Mouse (Mus musculus) embryonic facial prominence, embryonic 11.5 days (tissue): ENCODE results near the gene Fam43a. TPM values are rescaled to one million over a fixed set of nuclear protein-coding genes. Genes with fewer than 3 reads are reported as not detected.

ENCODE experiments used
- ATAC-seq: fragments of 200-750 bp; cut with Nextera tagmentation; replicated peaks from 2 replicates; pipeline ENCODE4 v1.8.0; 2017; ENCODE audit warnings: low read depth; ENCODE audit not compliant: insufficient number of reproducible peaks, low FRiP score, low TSS enrichment
- DNase-seq: peaks from one replicate; pipeline ENCODE4 v3.0.0-alpha.2; 2015; ENCODE audit warnings: low spot score
- H3K27ac ChIP-seq: fragments of 300-500 bp; sonication (generic); replicated peaks from 2 replicates; pipeline ENCODE4 v1.5.1; 2014; ENCODE audit warnings: mild to moderate bottlenecking, low read depth, low read length, control low read depth
- H3K27me3 ChIP-seq: fragments of 300-500 bp; sonication (generic); 2 replicates; pipeline ENCODE4 v1.6.1; 2014; ENCODE audit warnings: mild to moderate bottlenecking, low read length, moderate library complexity, mixed read lengths; ENCODE audit not compliant: control insufficient read depth, insufficient read depth
- H3K36me3 ChIP-seq: fragments of 300-500 bp; sonication (generic); replicated peaks from 2 replicates; pipeline ENCODE4 v1.6.1; 2014; ENCODE audit warnings: low read depth, mild to moderate bottlenecking, low read length, moderate library complexity, mixed read lengths; ENCODE audit not compliant: control insufficient read depth, insufficient read depth
- H3K4me1 ChIP-seq: fragments of 300-500 bp; sonication (generic); 2 replicates; pipeline ENCODE4 v1.6.1; 2014; ENCODE audit warnings: low read length, mixed read lengths; ENCODE audit not compliant: control insufficient read depth, insufficient read depth
- H3K4me2 ChIP-seq: fragments of 300-500 bp; sonication (generic); 2 replicates; pipeline ENCODE4 v1.6.1; 2014; ENCODE audit warnings: low read depth, mild to moderate bottlenecking, control low read depth, low read length, moderate library complexity
- H3K4me3 ChIP-seq: fragments of 300-500 bp; sonication (generic); 2 replicates; pipeline ENCODE4 v1.5.1; 2014; ENCODE audit warnings: low read depth, low read length, control low read depth
- H3K9ac ChIP-seq: fragments of 300-500 bp; sonication (generic); replicated peaks from 2 replicates; pipeline ENCODE4 v1.6.1; 2014; ENCODE audit warnings: mild to moderate bottlenecking, control low read depth, low read length
- H3K9me3 ChIP-seq: fragments of 300-500 bp; sonication (generic); replicated peaks from 2 replicates; pipeline ENCODE4 v1.6.1; 2016; ENCODE audit warnings: mild to moderate bottlenecking, low read length, inconsistent platforms, mixed read lengths; ENCODE audit not compliant: control insufficient read depth
- WGBS: fragments of 180-500 bp; shearing (Covaris S2); extraction: QIAGEN DNeasy Blood & Tissue Kit; methylation state at CpG from one replicate; pipeline ENCODE4 v1.1.7; 2014; 5-methylcytosine and 5-hydroxymethylcytosine counted together
- polyA plus RNA-seq: library from polyadenylated mRNA; unstranded; fragments of >200 nt; fragmentation: Nextera tagmentation; extraction: Ambion mirVana; gene quantifications from 2 replicates; pipeline ENCODE4 v1.2.1, GENCODE M21; 2014

Fam43a gene
- polyA plus RNA-seq, 1 experiment from 2014 or later: 10.4 TPM

- Histone ChIP-seq H3K4me3 (peak within 1 kb of the TSS; percentile 82), H3K4me2 (peak within 1 kb of the TSS; percentile 81), H3K4me1 (no peaks in the 10 kb centered on the region), H3K27ac (no peak within 1 kb of the TSS), H3K36me3 (peaks cover 5% of the 10 kb centered on the region; the same call in 1 of the 2 replicates), H3K9me3 (no peaks in the 10 kb centered on the region), H3K9ac (peak within 1 kb of the TSS; percentile 77), H3K27me3 (no peaks in the 10 kb centered on the region)
- peak; percentile 95 for DNase-seq
- ATAC-seq: peak; percentile 90
- 5% methylated on average over 35 of the region's 35 CpGs for WGBS
Observed at GRCm38 (mm10) chr16:30587494-30588327, 11.8 kb upstream of the Fam43a start, which contains the start of gene Lsg1. Gene Lsg1 (minus strand): TSS chr16:30587592.

- no peak overlapping the region for H3K4me2 ChIP-seq
- WGBS: 44% methylated on average over 7 of the region's 7 CpGs
- H3K36me3 ChIP-seq: no peaks in the 10 kb centered on the region; the same call in 1 of the 2 replicates
- no peak overlapping the region for H3K4me3 ChIP-seq
- H3K27ac ChIP-seq: no peak overlapping the region
- H3K27me3 ChIP-seq: no peaks in the 10 kb centered on the region
- H3K4me1 ChIP-seq: no peaks in the 10 kb centered on the region
- no peak for ATAC-seq
- DNase-seq: no peak
- H3K9ac ChIP-seq: no peak overlapping the region
- H3K9me3 ChIP-seq: no peaks in the 10 kb centered on the region
Observed at GRCm38 (mm10) chr16:30590264-30591209, 9.0 kb upstream of the Fam43a start.

GRCm38 (mm10) chr16:30591990-30592389 is 7.5 kb upstream of the Fam43a start:
- Histone ChIP-seq H3K4me1 (no peaks in the 10 kb centered on the region), H3K9me3 (no peaks in the 10 kb centered on the region), H3K4me2 (no peak overlapping the region), H3K9ac (no peak overlapping the region), H3K27me3 (no peaks in the 10 kb centered on the region), H3K36me3 (no peaks in the 10 kb centered on the region), H3K27ac (no peak overlapping the region), H3K4me3 (no peak overlapping the region)
- 44% methylated on average over 3 of the region's 3 CpGs for WGBS
- ATAC-seq (no peak), DNase-seq (no peak)

GRCm38 (mm10) chr16:30595356-30595755 is 4.2 kb upstream of the Fam43a start:
- WGBS: 57% methylated on average over 3 of the region's 3 CpGs
- peaks cover 2% of the 10 kb centered on the region; the same call in 1 of the 2 replicates for H3K4me1 ChIP-seq
- no peak overlapping the region for H3K27ac ChIP-seq
- H3K9ac ChIP-seq: no peak overlapping the region
- H3K36me3 ChIP-seq: no peaks in the 10 kb centered on the region
- H3K4me3 ChIP-seq: no peak overlapping the region
- DNase-seq: no peak
- ATAC-seq: no peak
- peaks cover under 1% of the 10 kb centered on the region; the same call in 1 of the 2 replicates for H3K27me3 ChIP-seq
- H3K4me2 ChIP-seq: no peak overlapping the region
- no peaks in the 10 kb centered on the region for H3K9me3 ChIP-seq

- Histone ChIP-seq H3K27me3 (peaks cover 3% of the 10 kb centered on the region), H3K9ac (no peak overlapping the region), H3K4me1 (peaks cover 2% of the 10 kb centered on the region; the same call in 1 of the 2 replicates), H3K4me3 (no peak overlapping the region), H3K27ac (no peak overlapping the region), H3K36me3 (no peaks in the 10 kb centered on the region), H3K9me3 (no peaks in the 10 kb centered on the region), H3K4me2 (no peak overlapping the region)
- DNase-seq (no peak), ATAC-seq (no peak)
- WGBS: 67% methylated on average over 14 of the region's 14 CpGs
Observed at GRCm38 (mm10) chr16:30595835-30596557, 3.5 kb upstream of the Fam43a start.

- no peaks in the 10 kb centered on the region for H3K9me3 ChIP-seq
- WGBS: 11% methylated on average over 16 of the region's 16 CpGs
- H3K4me3 ChIP-seq: no peak overlapping the region
- DNase-seq (peak; percentile 92), ATAC-seq (no peak)
- H3K36me3 ChIP-seq: no peaks in the 10 kb centered on the region
- H3K9ac ChIP-seq: no peak overlapping the region
- H3K27ac ChIP-seq: no peak overlapping the region
- H3K4me1 ChIP-seq: peaks cover 7% of the 10 kb centered on the region
- peaks cover 3% of the 10 kb centered on the region for H3K27me3 ChIP-seq
- H3K4me2 ChIP-seq: no peak overlapping the region
Observed at GRCm38 (mm10) chr16:30596959-30597681, 2.4 kb upstream of the Fam43a start.

- peak; percentile 11; the same call in 1 of the 2 replicates for ATAC-seq
- peak overlapping the region; percentile 7; the same call in 1 of the 2 replicates for H3K27ac ChIP-seq
- peak overlapping the region; percentile 70 for H3K9ac ChIP-seq
- H3K4me2 ChIP-seq: peak overlapping the region; percentile 94
- DNase-seq: peak; percentile 56
- H3K27me3 ChIP-seq: peaks cover 3% of the 10 kb centered on the region
- no peaks in the 10 kb centered on the region for H3K36me3 ChIP-seq
- H3K4me3 ChIP-seq: peak overlapping the region; percentile 66
- under 1% methylated on average over 53 of the region's 53 CpGs for WGBS
- H3K4me1 ChIP-seq: peaks cover 15% of the 10 kb centered on the region
- H3K9me3 ChIP-seq: no peaks in the 10 kb centered on the region
Observed at GRCm38 (mm10) chr16:30600431-30601045, 1.0 kb downstream of the Fam43a start.
